Mouse (Mus musculus) kidney, adult 2 months (tissue): ENCODE measurements around the gene Rbms1.

Source experiments
- CTCF ChIP-seq: fragments of 200-500 bp; conservative IDR thresholded peaks from 2 replicates; pipeline ENCODE4 v1.5.1; 2011; ENCODE audit warnings: low read depth, mild to moderate bottlenecking, control low read depth, low read length, moderate library complexity, mixed read lengths; ENCODE audit not compliant: insufficient read depth, insufficient read length
- POLR2A ChIP-seq: fragments of 200-500 bp; IDR thresholded peaks from one replicate; pipeline ENCODE4 v1.6.1; 2011; ENCODE audit warnings: low read depth, low read length, control low read depth

- TF ChIP-seq CTCF (no peak), POLR2A (no peak)
Observed at GRCm38 (mm10) chr2:60703315-60703714, 259.7 kb downstream of the Rbms1 start.
